Mouse (Mus musculus): Measurements from ENCODE around the gene Tmtc1.

Gene Tmtc1

DNA sequence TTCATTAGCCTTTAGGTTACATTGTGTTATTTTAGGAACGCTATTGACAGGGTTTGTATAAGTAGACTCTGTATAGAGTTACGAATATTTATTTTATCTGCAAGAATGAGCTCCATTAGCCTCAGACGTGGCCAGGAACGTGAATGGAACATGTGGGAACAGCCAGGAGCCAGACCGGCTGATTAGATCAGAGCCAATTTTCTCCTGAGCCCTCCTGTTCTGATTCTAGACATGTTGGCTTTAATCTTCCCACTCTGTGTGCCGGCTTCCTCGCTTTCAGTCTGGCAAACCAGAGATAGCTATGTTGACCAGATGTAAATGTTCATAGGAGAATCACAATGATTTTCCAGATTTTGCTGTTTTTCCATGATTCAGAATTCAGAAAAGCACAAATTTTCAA, 22.6 kb downstream of the Tmtc1 start:
- no peak for DNase-seq (ENCODE audit: low read depth, low spot score)

DNA sequence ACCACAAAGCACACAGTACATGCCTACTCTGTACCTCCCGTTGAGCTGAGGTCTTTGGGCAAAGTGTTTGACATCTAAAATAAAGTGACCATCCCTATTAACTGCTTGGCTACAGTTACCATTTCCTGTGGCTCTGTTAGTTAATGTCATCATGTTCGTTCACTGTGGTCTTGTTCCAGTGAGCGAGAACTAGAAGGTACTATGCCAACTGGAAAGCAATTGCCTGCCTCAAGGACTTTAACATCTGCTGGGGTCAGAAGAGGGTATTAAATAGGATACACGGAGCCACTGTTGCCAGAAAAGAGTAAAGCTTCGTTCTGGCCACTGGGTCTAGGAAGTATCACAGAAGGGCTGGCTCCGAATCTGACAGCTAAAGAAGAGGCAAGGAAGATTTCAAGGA, 23.8 kb downstream of the Tmtc1 start:
- DNase-seq (ENCODE audit: low read depth, low spot score), result no peak

DNA sequence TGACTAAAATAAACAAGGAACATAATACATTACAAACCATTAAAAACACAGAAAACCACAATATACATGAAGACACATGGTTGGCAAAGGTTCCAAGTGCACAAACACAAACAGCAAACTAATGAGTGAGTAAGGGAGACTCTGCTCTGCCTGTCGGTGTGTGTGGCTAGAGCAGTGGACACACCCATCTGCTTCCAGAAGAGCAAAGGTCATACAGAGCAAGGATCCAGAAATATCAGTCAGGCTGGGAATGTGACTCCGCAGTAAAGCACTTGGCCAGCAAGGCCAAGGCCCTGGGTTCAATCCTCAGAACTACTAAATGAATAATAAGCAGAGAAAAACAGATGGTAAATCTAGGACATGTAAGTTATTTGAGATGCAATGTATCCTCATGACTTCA, 27.6 kb downstream of the Tmtc1 start:
- DNase-seq (ENCODE audit: low read depth, low spot score), result no peak

DNA sequence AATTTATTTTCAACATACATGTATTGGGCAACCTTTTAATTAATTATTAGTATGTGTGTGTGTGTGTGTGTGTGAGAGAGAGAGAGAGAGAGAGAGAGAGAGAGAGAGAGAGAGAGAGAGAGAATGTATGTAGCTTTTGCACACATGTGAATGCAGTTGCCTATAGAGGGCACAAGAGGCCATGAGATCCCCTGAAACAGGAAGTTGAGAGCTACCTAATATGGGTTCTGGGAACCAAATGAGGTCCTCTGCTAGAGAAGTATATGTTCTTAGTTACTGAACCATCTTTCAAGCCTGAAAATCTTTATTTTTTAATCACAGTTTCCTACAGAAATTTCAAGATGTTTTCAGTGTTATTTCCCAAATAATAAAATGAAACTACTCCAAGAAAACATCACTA, 30.6 kb downstream of the Tmtc1 start:
- DNase-seq (ENCODE audit: low read depth, low spot score), result no peak

DNA sequence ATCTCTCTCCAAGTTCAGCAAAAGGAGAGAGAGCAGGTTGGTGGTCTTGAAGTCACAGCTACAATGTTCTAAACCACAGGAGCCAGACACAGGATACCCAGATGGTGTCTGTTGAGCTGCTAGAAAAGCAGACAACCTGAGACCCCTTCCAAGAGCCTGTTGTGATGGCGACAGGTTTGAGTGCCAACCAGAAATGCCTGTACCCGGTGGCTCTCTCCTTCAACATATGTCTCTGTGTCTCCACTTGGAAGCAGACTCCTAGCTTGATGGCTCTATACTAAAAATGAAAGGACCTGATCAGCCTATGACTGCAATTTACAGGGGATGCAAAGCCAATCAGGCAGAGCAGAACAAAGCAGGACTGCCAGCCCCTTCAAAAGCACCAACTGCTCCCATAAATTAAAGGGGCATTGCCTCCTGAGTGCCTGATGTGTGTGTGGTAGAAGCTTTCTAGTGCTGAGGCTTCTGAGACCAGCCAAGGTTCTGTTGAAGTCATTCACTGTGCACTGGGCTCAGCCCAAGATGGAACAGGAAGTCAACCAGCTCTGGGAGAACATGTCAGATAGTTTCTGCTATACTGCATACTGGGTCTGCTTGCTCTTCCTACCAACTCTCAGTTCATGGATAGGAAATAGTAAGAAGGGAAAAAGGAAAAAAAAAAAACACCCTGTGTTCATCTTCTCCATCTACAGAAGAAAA, 37.2 kb downstream of the Tmtc1 start:
- DNase-seq (ENCODE audit: low read depth, low spot score), result no peak

DNA sequence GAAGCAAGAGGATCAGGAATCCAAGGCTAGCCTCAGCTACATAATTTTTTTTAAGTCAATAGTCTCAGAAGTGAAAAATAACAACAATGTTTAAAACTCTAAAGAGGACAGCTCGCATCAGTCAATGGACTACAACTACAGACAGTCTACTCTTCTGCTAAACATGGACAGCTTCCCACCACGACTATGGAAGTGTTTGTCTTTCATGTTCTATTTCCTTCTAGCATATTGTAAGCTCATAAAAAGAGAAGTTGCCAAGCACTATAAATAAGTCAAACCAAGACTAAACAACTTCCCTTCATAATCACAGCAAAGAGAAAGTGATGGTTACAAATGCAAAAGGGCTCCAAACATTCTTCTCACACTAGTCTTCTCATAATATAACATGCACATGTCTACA, 38.6 kb downstream of the Tmtc1 start:
- no peak for DNase-seq (ENCODE audit: low read depth, low spot score)

DNA sequence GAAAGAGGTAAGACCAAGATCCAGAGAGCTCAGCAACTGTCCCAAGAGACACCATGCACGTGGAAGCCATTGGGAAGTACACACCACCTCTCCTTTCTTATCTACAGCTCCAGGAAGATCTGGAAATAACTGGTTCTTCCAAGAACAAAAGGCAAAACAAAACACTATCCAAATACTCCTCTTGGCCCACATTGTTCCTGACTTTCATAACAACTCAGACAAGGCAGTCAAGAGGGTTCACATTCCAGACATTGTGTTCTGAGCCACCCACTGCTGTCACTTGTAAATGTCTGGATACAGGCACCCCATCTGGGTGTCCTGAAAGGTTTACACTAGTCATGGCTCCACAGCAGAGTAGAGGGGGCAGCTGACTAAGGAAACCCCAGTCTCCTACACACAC, 39.7 kb downstream of the Tmtc1 start:
- DNase-seq (ENCODE audit: low read depth, low spot score), result no peak

DNA sequence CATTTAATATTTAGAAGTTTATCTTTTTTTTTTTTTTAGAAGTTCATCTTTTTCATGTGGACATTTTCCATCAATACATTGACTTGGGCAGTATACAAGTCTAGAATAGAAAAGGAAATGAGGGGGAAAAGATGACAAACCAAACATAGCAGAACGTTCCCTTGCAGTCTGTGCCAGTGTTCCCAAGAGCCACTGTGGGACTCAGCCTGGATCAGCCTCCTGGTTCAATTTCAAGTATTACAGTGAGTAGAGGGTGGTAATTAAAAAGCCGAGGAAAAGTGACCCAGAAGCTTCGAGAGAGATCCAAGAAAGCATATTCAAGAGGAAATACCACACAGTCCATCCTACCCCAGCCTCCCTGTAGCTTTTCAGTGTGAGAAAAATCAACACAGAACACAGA, 40.4 kb downstream of the Tmtc1 start:
- DNase-seq (ENCODE audit: low read depth, low spot score), result no peak

DNA sequence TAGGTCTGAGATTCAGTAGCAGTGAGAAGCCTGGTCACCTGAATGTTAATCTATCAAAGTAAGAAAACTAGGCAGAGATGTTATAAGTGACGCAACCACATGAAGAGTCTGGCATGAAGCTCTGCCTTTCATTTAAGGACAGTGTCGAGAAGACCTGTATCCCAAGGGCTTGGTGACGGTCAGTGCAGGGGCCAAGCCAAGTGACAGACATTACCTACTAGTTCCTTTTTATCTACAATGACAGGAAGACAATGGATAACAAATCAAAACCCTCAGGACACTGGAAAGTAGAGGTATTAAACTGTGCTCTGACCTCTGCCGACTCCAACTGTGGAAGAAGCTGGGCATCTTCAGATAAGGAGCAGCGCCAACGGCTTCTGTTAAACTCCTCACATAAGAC, 43.2 kb downstream of the Tmtc1 start:
- no peak for DNase-seq (ENCODE audit: low read depth, low spot score)

DNA sequence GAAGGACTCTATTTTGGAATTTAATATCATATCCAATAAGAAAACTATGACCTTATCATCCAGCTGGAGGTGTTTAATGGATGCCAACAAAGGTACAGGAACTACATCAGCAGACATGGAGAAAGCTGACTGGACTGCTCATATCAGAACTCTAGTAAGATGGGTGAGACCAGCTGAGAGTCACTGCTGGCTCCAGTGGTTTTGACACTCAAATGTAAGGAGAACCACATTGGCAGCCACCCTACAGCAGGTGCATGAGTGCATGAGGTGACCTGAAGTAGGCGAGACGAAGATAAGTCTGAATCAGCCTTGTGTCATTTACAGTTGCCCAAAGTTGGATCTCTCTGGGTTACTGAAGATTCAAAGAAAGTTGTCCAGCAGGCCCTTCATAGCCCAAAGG, 44.6 kb downstream of the Tmtc1 start:
- no peak for DNase-seq (ENCODE audit: low read depth, low spot score)

DNA sequence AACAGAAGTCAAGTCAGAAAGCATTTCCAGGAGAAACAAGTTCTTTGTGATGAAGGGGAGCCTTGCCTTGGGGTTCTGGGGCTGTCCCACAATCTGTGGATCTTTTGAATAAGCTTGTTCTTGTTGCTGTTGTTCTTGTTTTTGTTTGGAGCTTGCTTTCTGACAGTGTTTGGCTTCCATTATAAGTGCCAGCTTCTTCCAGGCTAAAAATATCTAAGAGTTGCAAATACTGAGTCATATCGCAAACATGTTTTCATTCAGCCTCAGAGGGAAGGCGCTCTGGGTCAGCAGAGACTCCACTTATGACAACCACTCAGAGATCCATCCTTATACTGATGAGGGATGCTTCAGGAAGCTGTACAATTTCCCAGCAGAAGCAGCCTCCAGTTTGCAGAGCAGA, 45.3 kb downstream of the Tmtc1 start:
- DNase-seq (ENCODE audit: low read depth, low spot score), result no peak

DNA sequence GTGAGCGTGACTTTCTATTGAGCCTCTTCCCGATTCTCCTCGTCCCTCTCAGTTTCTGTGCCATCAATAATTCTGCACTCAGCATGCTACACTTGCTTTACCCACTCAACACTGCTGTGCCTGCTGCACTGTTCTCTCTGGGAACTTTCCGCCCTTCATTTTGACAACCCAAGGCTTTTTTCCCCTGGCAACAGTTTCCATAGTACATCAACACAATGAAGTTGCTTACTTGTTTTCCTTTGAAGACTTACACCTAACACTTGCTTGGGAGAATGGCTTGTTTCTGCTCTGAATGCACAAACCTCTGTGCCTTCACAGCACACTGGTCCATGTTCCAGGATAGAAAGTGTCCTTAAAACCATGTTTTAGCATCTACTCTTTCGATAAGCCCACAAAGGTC, 46.9 kb downstream of the Tmtc1 start:
- DNase-seq (ENCODE audit: low read depth, low spot score), result no peak

DNA sequence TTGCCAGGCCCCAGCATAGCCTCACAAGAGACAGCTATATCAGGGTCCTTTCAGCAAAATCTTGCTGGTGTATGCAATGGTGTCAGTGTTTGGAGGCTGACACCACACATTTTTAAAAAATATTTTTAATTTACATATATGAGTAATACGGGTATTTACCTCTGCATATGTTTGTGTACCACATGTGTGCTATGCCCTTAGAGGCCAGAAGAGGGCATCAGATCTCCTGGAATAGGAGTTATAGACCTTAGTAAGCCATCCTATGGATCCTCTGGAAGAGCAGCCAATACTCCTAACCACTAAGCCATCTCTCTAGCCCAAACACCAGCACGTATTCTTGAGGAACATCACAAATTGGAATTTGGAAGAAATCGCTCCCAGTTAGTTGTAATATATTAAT, 48.9 kb downstream of the Tmtc1 start:
- no peak for DNase-seq (ENCODE audit: low read depth, low spot score)

DNA sequence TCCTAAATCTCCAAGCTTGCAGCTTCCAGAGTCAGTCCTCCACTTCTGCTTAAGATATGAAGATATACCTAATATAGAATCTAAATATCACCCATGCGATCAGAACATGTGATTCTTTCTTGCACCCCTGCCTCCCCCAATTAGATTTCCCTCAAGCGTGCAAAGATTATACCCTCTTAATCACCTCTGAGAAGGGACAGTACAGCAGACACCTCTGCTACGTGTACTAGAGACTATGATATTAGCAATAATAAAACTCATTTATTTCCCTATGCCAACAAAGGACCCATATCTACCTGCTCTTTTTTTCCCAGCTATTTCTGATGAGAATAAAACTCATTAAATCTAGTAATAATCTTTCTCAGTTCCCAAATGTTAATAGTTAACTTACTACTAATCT, 49.9 kb downstream of the Tmtc1 start:
- no peak for DNase-seq (ENCODE audit: low read depth, low spot score)

DNA sequence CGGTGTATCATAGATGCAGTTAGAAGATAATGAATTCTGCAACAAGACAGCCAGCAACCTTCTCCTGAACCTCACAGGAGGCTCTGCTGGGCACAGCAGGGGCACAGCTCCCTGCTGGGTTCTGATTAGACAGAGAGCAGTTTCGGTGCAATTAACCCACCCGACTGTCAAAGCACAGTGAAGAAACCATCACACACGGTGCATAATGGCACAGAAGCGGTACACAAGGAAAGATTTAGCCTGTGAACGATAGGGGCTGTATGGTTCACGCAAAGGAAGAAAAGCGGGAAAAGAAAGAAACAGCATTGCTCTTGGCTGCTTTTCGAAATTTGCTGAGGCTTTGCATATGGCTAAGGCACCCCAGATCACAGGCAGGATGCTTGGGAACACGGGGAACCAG, 52.0 kb downstream of the Tmtc1 start:
- no peak for DNase-seq (ENCODE audit: low read depth, low spot score)

DNA sequence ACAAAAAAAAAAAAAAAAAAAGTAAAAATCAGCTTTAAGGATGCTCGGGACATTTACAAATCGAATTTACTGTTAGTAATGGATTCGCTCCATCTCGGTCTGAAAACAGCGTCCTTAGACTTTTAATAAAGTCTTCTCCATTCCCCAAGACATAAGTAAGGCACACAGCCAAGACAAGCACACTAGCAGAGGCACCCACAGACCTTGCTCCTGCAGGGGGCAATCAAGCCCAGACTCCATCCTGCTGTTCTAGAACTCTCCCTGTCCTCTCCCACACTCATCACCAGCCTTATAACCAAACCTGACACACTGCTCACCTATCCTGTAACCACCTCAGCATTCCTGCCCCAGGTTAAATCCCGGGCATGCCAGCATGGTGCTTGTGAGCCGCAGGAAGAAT, 52.9 kb downstream of the Tmtc1 start:
- no peak for DNase-seq (ENCODE audit: low read depth, low spot score)

DNA sequence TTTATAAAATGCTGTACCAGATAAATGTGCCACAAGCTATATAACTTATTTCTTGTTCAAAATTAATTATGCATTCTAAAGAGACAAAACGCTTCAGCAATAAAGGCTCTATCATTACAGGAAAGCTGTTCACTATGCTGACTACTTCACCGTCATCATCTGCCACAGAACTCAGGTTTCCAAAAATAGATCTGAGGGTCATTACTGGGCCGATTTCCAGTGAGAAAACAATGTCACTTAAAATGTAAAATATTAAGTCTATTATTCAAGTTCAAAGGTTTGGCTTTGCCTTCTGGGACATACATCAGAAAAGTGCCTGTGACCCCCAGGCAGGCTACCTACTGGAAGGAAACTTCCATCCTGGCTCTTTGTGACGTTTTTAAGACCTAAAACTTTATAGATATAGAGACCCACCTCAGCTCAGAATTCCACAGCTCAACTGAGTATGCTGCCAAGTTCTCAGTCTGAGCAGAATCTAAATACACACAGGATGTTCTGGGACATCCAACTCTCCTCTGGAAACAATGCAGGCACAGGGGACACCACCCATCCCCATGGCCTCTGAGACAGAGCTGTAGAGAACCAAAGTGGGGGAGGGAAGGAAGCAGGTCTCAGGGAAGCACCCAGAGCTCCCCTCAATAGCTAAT, 53.4 kb downstream of the Tmtc1 start:
- DNase-seq (ENCODE audit: low read depth, low spot score), result no peak

DNA sequence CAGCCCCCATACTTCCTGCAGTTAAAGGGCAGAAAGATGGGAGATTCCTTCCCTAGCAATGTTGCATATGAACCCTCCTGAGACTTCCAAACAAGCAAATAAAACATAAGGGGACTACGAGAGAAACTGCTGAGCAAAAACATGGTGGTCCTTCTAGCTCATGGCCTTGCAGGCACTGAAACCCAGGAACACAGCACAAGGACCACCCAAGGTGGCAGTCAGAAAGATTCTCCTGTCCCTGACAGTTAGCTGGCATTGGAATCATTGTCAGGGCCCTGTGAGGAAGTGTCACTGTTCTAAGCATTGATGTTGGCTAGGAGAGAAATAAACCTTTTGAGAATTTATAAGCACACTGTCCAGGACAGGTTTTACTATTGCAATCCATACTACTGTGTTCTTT, 56.2 kb downstream of the Tmtc1 start:
- no peak for DNase-seq (ENCODE audit: low read depth, low spot score)

DNA sequence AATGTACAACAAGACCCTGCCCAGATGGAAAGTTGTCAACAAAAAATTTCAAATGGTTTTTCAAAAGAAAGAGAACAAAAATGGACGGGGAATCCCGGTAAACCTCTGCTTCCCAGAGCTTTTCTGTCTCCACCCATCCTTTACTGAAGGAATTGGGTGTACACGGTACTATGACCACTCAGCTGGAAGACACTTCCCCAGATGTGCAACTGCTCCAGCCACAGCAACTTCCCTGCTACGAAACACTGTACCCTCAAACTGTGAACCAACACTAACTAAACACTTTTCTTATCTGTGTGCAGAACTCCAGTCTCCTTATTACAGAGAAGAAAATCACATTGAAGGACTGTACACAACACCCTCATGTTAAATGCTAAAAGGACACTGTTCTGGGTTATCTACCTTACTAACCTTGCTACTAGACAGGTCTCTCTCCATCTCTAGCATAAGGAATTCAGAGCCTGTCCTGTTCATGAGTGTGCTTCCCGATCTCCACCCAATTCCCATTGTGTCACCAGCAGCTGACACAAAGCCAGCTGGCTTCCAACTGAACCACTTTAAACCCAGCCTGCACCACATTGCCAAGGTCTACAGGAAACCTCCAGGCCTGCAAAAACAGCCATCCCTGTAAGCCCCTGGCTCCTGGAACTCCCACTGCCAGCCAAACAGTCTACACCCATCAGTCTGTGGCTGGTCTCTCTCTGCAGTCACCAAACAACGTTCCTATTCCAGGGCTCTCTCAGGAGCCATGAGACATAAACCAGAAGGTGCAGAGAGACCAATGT, 59.9 kb downstream of the Tmtc1 start:
- DNase-seq (ENCODE audit: low read depth, low spot score), result no peak

DNA sequence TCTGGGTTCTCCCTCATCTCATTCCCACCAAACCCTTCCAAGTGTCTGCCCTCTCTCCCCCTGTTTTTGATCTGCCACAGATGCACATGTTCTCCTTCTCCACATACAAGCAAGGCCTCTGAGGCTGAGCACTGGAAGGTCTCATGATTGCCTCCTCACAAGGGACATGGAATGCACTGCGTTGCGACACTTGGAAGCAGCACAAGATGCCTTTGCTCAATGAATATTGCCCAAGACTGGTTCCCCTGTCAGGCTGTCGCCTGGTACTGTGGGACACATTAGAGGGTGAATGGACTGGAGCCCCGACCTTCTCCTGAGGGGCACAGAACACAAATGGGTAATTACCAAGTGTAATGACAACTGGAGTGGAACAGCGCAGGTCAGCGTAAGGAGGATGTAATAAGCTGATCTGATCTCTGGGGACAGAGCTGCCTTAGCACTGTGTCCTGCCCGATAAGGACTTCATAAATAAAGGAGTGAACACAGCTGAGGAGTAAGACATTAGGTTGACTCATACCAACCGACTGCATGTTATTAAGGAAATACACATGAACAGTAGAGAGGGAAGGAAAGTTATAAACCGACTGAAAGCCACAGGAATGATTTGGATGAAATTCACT, 62.9 kb downstream of the Tmtc1 start:
- DNase-seq (ENCODE audit: low read depth, low spot score), result no peak

DNA sequence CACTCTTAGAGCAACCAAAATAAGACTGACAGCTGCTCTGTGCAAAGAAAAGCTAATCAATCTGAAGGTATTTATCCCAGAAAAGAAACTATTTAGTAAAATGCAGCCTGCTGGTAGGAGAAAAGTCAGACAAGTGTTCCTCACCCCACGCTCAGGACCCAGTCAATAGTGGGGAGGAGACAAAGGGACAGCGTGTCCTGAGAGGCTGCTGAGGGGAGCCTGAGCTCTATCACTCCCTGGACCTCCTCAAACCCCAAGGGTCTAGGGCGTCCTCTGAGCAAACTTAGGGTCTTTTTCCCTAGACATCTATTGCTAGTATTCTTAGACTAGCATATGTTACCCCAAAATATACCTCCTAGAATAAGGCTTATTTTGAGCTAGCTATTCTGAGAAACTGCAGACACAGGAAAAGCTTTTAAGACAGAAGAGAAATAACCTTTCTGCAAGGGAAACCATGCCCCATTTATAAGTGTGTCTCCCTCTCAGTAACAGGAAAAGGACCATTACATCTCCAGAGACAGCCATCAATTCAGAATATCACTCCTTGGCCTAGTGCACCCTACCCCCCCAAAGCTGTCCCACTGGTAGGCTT, 68.5 kb downstream of the Tmtc1 start:
- DNase-seq (ENCODE audit: low read depth, low spot score), result no peak

DNA sequence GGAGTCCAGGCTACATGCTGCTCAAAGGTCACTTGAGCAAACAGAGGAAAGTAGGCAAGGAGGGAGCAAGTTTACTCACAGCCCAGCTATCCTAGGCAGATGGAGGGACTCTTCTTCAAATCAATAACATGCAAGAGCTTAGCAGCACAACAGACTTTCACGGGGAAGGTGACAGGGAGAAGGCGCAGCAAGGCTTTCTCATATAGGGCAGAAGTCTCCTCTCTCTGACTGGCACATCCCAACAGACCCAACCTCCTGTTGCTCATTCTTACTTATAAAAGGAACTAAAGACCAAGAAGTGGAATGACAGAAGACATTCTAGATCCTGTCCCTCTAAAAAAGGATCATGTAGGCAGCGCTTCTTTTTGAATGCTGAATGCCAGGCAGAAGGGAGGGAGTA, 69.2 kb downstream of the Tmtc1 start:
- no peak for DNase-seq (ENCODE audit: low read depth, low spot score)
